Mouse (Mus musculus): ENCODE data around the gene Pi16. TPM values are rescaled to one million over a fixed set of nuclear protein-coding genes. Genes with fewer than 3 reads are reported as not detected.
A peak's percentile ranks its signal among the peaks of the same experiment; 100 is the strongest.

Pi16 gene
- total and polyA plus RNA-seq, 2 experiments: 0.10 to 0.28 TPM

- no peak for DNase-seq (ENCODE audit: extremely low read depth, low read depth, low spot score)
- Histone ChIP-seq H3K36me3 (ENCODE audit: control insufficient read depth, insufficient read depth, low read length) (no peaks in the 10 kb centered on the region), H3K79me2 (ENCODE audit: control insufficient read depth, insufficient read depth, low read length) (no peaks in the 10 kb centered on the region), H3K4me1 (ENCODE audit: control insufficient read depth, insufficient read depth, low read length) (peaks cover 3% of the 10 kb centered on the region; the same call in 1 of the 2 replicates), H3K9ac (ENCODE audit: low read depth, low read length) (no peak overlapping the region), H3K4me3 (ENCODE audit: insufficient read depth, low read depth, low read length) (no peak overlapping the region), H3K27me3 (ENCODE audit: control insufficient read depth, insufficient read depth, low read length) (no peaks in the 10 kb centered on the region), H3K27ac (replicated peaks; ENCODE audit: insufficient read depth, low read depth, low read length) (no peak overlapping the region)
- 73% methylated on average over 7 of the region's 7 CpGs for WGBS
- no peak for TF ChIP-seq POLR2A (IDR thresholded peaks at IDR 0.05; ENCODE audit: extremely low read depth, insufficient read depth, low read length)
- TF ChIP-seq CTCF (IDR thresholded peaks at IDR 0.05; ENCODE audit: low read depth, low read length): no peak
Measured at GRCm38 (mm10) chr17:29368726-29369125, 51.2 kb downstream of the Pi16 start.

- Histone ChIP-seq H3K4me1 (ENCODE audit: control insufficient read depth, insufficient read depth, low read length) (no peaks in the 10 kb centered on the region), H3K36me3 (ENCODE audit: control insufficient read depth, insufficient read depth, low read length) (no peaks in the 10 kb centered on the region), H3K9ac (ENCODE audit: low read depth, low read length) (no peak overlapping the region), H3K79me2 (ENCODE audit: control insufficient read depth, insufficient read depth, low read length) (no peaks in the 10 kb centered on the region), H3K27ac (replicated peaks; ENCODE audit: insufficient read depth, low read depth, low read length) (no peak overlapping the region), H3K4me3 (ENCODE audit: insufficient read depth, low read depth, low read length) (no peak overlapping the region), H3K27me3 (ENCODE audit: control insufficient read depth, insufficient read depth, low read length) (no peaks in the 10 kb centered on the region)
- TF ChIP-seq CTCF (IDR thresholded peaks at IDR 0.05; ENCODE audit: low read depth, low read length) (peak; percentile 100), POLR2A (IDR thresholded peaks at IDR 0.05; ENCODE audit: extremely low read depth, insufficient read depth, low read length) (no peak)
- 8% methylated on average over 5 of the region's 5 CpGs for WGBS
- peak; percentile 75 for DNase-seq (ENCODE audit: extremely low read depth, low read depth, low spot score)
Measured at GRCm38 (mm10) chr17:29370984-29371723, 53.7 kb downstream of the Pi16 start.

GRCm38 (mm10) chr17:29375871-29376270 is 58.4 kb downstream of the Pi16 start:
- Histone ChIP-seq H3K9ac (ENCODE audit: low read depth, low read length) (no peak overlapping the region), H3K36me3 (ENCODE audit: control insufficient read depth, insufficient read depth, low read length) (no peaks in the 10 kb centered on the region), H3K27ac (replicated peaks; ENCODE audit: insufficient read depth, low read depth, low read length) (no peak overlapping the region), H3K27me3 (ENCODE audit: control insufficient read depth, insufficient read depth, low read length) (no peaks in the 10 kb centered on the region), H3K79me2 (ENCODE audit: control insufficient read depth, insufficient read depth, low read length) (no peaks in the 10 kb centered on the region), H3K4me1 (ENCODE audit: control insufficient read depth, insufficient read depth, low read length) (no peaks in the 10 kb centered on the region), H3K4me3 (ENCODE audit: insufficient read depth, low read depth, low read length) (no peak overlapping the region)
- TF ChIP-seq POLR2A (IDR thresholded peaks at IDR 0.05; ENCODE audit: extremely low read depth, insufficient read depth, low read length) (no peak), CTCF (IDR thresholded peaks at IDR 0.05; ENCODE audit: low read depth, low read length) (no peak)
- no peak for DNase-seq (ENCODE audit: extremely low read depth, low read depth, low spot score)
- WGBS: 91% methylated on average over 10 of the region's 10 CpGs

- TF ChIP-seq CTCF (IDR thresholded peaks at IDR 0.05; ENCODE audit: low read depth, low read length) (no peak), POLR2A (IDR thresholded peaks at IDR 0.05; ENCODE audit: extremely low read depth, insufficient read depth, low read length) (no peak)
- Histone ChIP-seq H3K36me3 (ENCODE audit: control insufficient read depth, insufficient read depth, low read length) (no peaks in the 10 kb centered on the region), H3K9ac (ENCODE audit: low read depth, low read length) (no peak overlapping the region), H3K27me3 (ENCODE audit: control insufficient read depth, insufficient read depth, low read length) (no peaks in the 10 kb centered on the region), H3K79me2 (ENCODE audit: control insufficient read depth, insufficient read depth, low read length) (no peaks in the 10 kb centered on the region), H3K4me1 (ENCODE audit: control insufficient read depth, insufficient read depth, low read length) (peaks cover 2% of the 10 kb centered on the region; the same call in 1 of the 2 replicates), H3K4me3 (ENCODE audit: insufficient read depth, low read depth, low read length) (no peak overlapping the region), H3K27ac (replicated peaks; ENCODE audit: insufficient read depth, low read depth, low read length) (no peak overlapping the region)
- no peak for DNase-seq (ENCODE audit: extremely low read depth, low read depth, low spot score)
- 61% methylated on average over 8 of the region's 8 CpGs for WGBS
Measured at GRCm38 (mm10) chr17:29378056-29378455, 60.6 kb downstream of the Pi16 start.

Other genes with a start within 250 kb of the Pi16 start
- 0.37 and 0.60 TPM in 2 replicates for gene Cdkn1a, start 226.7 kb upstream of the Pi16 start, total RNA-seq (2014; rRNA removed)
- gene Cdkn1a, start 226.7 kb upstream of the Pi16 start, polyA plus RNA-seq (2012; rRNA removed): 6.9 and 9.3 TPM in 2 replicates
- 0.07 TPM in 1 of 2 replicates, not detected in the other for gene Rab44, start 203.5 kb upstream of the Pi16 start, total RNA-seq (2014; rRNA removed)
- gene Rab44, start 203.5 kb upstream of the Pi16 start, polyA plus RNA-seq (2012; rRNA removed): 0.15 TPM in 1 of 2 replicates, not detected in the other
- not detected in 2 replicates for gene Cpne5, start 79.5 kb upstream of the Pi16 start, total RNA-seq (2014; rRNA removed)
- gene Cpne5, start 79.5 kb upstream of the Pi16 start, polyA plus RNA-seq (2012; rRNA removed): not detected in 2 replicates
- 14.7 and 17.1 TPM in 2 replicates for gene Ppil1, start 53.5 kb upstream of the Pi16 start, total RNA-seq (2014; rRNA removed)
- gene Ppil1, start 53.5 kb upstream of the Pi16 start, polyA plus RNA-seq (2012; rRNA removed): 10.4 and 14.1 TPM in 2 replicates
- gene BC004004, start 48.9 kb upstream of the Pi16 start, total RNA-seq (2014; rRNA removed): 85.9 and 94.0 TPM in 2 replicates
- 113 and 114 TPM in 2 replicates for gene BC004004, start 48.9 kb upstream of the Pi16 start, polyA plus RNA-seq (2012; rRNA removed)
- gene Mtch1, start 30.3 kb downstream of the Pi16 start, total RNA-seq (2014; rRNA removed): 82.7 and 93.8 TPM in 2 replicates
- gene Mtch1, start 30.3 kb downstream of the Pi16 start, polyA plus RNA-seq (2012; rRNA removed): 136 and 143 TPM in 2 replicates
- gene Fgd2, start 43.2 kb downstream of the Pi16 start, total RNA-seq (2014; rRNA removed): 7.6 and 8.9 TPM in 2 replicates
- gene Fgd2, start 43.2 kb downstream of the Pi16 start, polyA plus RNA-seq (2012; rRNA removed): 4.0 and 8.8 TPM in 2 replicates
- 8.9 and 9.5 TPM in 2 replicates for gene Pim1, start 173.1 kb downstream of the Pi16 start, total RNA-seq (2014; rRNA removed)
- gene Pim1, start 173.1 kb downstream of the Pi16 start, polyA plus RNA-seq (2012; rRNA removed): 16.0 and 16.4 TPM in 2 replicates
- gene Gm17657, start 232.0 kb downstream of the Pi16 start, total RNA-seq (2014; rRNA removed): not detected in 2 replicates
- gene Gm17657, start 232.0 kb downstream of the Pi16 start, polyA plus RNA-seq (2012; rRNA removed): not detected in 2 replicates
- 1.2 and 1.3 TPM in 2 replicates for gene Tbc1d22b, start 232.1 kb downstream of the Pi16 start, total RNA-seq (2014; rRNA removed)
- 4.0 and 4.1 TPM in 2 replicates for gene Tbc1d22b, start 232.1 kb downstream of the Pi16 start, polyA plus RNA-seq (2012; rRNA removed)
- gene Tmem217, start 234.7 kb downstream of the Pi16 start, total RNA-seq (2014; rRNA removed): not detected in 2 replicates
- gene Tmem217, start 234.7 kb downstream of the Pi16 start, polyA plus RNA-seq (2012; rRNA removed): not detected in 2 replicates

Data from liver, adult 2 months (tissue).